Mouse (Mus musculus) embryo, embryonic 10.5 days (tissue): ENCODE measurements around the gene Eci1.

Experiments used
- DNase-seq: peaks from one replicate; pipeline ENCODE4 v3.0.0-alpha.2; 2015; ENCODE audit warnings: low spot score

The Eci1 gene

DNA sequence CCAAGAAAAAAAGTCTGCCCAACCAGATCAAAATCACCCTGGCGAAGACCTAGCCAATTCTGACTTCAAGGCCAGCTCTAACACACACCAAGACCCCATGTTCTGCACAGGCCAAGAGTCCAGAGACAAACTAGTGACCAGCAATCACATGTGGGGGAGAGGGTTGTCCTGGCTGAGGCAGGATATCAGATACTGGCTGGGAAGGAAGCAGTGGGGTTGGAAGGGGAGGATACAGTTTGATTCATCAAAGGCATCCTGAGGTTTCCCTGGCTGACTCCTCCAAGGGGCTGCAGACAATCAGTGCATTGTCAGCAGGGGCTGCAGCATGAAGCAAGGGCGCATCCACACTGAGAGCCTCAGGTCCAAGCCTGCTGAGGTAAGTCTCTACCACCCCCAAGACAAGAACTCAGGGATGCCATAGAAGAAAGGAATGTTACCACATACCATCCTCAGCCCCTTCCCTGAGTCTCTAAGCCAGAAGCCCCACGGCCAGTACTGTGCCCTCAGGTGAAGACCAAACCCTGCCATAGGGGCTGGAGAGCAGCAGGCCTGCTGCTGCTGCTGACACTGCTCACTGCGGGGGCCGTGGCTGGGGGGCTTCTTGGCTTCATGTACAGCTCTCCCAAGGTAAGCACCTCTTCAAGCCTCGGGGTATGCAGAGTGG is 47.3 kb downstream of the Eci1 start, which contains the start of gene Bricd5:
Gene Bricd5, plus strand, starts transcription at position 273 of the 664 bp plus-strand sequence.
- no peak for DNase-seq

DNA sequence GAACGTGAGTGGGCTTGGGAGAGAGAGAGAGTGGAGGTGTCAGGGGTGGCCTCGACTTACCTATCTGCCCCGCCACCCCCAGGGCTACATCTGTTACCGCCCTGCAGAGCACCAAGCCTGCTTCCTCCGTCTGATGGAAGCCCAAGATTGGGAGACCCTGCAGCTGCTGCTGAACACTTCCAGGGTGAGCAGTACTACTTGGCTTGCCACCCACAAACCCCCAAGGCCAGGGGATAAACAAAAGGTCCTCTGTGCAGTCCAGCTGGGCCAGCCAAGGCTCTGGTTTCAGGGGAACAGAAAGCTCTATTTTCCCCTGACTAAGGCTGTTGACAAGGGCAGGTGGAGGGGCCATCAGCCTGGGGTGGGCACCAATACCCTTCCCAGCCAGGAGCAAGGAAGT is 48.1 kb downstream of the Eci1 start:
- DNase-seq = no peak

DNA sequence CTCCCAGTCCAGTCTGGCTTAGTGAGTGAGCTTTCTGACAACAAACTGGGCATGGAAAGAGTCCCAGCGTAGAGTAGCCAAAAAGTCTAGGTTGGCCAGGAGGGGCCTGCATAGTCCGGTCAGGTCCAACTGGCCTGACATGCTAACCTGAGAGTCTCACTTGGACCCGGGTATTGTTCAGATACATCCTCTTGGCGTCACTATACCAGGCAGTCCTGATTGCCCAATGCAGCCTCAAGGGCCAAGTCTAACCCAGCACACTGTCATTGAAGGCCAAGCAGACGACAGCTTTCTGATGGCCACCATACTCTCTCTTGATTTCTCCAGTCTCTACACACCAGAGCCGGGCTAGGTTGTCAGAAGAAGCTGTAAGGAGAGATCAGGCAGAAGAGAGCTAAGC is 49.1 kb downstream of the Eci1 start:
- no peak for DNase-seq

DNA sequence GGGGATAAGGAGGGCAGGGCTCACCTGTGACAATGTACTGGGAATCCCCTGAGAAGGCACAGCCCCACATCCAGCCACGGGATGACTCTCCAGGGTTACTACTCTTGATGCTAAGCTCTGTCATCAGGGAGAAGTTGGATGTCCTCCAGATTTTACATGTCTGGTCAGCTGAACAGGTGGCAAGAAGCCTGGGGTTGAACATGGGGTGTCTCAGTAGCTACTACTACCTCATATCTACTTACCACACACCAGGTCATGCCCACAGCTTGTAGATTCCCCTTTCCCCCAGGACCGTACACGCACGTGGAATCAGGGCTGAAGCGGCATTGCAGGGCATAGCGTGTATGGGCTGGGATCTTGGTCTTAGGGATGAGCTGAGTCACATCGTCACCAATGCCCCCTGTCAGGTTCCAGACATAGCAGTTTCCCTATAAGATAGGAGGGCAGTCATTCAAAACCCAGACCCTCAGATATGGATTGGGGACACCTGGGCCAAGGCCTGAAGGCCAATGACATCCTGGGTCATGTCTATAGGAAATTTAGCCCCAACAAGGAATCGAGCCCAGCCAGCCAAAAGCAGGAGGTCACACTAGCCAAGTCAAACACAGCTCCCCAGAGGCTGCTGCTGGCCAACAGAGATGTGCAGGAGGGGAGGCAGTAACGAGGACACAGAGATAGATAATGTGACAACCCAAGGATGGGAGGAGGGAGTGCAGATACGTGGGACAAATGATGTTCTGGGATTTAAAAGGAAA is 49.8 kb downstream of the Eci1 start:
- DNase-seq = no peak

DNA sequence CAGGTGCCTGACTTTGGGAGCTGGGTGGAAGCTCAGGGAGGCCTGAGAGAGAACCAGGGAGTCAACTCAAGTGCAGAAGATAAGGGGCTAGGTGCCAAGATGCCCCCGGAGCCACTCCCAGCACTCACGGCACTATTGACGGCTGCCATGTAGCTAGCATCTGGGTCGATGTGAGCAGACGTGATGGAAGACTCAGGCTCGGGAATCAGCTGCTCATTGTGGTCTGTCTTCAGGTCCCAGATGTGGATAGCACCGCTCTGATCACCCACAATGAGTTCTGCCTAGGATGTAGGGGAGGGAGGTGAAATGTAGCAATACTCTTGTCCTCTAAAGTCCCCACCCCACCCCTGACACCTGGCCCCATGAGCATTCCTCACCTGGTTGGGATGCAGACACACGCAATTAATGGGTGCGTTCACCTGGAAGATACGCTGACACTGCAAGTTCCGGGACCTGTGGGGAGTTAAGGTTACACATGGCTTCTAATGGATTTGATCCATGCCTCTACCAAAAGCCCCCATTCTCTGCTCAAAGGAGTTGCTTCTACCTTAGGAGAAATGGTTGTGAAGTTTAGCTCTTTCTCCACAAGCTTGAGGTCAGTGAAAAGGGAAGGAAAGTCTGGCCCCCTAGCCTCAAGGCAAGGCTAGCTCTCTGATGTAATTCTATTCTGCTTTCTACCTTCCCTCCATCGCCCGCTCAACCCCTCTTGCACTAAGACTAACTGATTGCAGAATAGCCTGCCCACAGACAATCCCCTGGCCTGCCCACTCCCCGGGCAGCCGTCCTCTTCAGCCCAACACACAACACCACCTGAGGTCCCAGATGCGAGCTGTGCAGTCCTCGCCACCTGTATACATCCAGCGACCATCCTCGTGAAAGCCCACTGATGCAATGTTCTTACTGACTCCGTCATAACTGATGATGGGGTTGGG is 50.9 kb downstream of the Eci1 start:
- DNase-seq = no peak

DNA sequence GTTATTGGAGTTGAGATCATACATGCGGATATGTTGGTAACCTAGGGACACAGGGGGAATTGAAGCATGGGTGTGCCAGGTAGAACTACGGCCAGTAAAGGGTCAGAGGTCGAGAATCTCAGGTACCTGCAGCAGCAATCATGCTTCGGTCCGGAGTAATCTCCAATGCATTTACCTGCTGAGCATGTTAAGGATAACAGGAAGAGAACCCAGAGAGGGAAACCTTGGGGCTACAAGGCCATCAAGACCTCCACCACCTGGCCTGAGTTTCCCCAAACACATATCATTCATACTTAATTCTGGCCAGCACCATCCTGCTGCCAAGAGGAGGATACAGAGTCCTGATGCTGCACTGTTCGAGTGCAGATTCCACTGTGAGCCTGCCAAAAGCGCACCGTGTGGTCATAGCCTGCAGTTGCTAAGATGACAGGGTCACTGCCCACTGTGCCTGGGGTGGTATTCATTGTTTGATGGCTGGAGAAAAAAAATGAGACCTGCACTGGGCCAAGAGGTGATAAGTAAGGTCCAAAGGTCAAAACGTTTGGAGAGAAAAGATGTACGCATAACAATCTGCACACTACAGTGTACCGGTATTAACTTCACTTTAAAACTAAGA is 51.7 kb downstream of the Eci1 start:
- DNase-seq = no peak

DNA sequence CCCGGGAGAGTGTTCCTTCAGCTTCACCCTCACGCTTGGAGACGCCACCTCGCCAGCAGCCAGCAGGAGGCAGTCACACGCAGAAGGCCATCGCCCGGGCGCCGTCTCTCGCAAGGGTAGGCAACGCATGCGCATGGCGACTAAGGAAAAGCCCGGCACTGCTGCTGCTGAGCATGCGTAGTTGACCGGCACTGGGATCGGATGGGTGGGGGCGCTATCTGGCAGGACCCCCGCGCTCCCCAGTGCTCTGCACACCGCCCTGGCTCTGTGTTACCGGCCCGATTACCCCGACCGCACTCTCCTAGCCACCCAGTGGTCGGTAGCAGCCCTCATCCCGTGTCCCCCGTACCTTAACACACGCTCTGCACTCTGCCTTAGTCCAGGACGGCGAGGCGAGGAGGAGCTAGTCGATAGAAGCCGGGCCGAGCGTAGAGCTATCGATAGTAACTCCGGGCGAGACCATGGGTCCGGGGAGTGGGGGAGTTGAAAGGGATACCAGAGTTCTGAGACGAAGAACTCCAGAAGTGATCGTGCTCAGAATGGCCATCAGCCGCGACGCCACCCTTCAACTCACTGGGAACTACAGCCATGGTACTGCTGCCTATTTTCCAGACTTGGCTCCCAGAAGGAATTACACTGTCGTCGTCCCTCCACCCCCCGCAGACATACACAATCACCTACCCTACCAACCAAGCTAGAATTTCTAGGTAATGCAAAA is 52.4 kb downstream of the Eci1 start, which contains the start of gene Mlst8:
Gene Mlst8, minus strand, starts transcription at position 416 of the 718 bp plus-strand sequence.
- DNase-seq = peak; percentile 98

DNA sequence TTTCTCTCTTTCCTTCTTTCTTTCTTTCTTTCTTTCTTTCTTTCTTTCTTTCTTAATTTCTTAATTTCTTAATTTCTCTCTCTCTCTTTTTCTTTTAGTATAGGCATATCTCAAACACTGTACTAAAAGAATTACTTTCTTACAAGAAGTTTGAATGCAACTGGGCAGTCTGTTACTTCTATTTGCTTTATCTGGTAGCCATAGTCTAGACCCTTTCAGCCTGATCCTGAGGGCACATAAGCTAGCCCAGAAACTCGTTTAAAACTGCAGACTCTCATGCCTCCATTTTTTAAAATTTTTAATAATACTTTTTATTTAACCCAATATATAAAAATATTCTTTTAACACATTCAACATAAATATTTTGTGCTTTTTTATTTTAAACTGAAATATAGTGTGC is 53.0 kb downstream of the Eci1 start:
- no peak for DNase-seq

DNA sequence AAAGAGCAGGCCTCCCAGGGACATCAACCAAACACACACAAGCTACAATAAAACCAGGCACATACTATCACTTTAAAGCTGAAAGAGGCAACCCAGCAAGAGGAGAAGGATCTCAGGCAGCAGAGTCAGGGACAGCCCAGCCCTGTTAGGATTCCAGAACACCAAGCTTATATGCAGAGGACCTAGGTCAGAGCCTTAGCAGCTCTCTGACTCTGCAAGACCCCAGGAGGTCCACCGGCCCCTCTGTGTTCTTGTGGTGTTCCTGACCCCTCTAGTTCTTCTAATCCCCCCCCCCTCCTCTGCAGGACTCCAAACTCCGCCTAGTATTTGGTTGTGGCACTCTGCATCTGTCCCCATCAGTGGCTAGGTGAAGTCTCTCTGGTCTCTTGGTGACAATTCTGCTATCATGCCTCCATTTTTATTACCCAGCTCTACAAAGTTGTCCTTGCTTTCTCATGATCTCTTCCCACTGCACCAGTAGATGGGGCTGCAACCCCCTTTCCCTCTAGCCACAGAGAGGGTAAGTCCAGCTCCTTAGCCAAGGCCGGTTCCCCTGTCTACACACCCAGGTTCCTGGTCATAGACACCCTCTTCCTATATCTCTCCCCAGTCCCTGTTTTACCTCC is 53.9 kb downstream of the Eci1 start:
- DNase-seq = no peak

DNA sequence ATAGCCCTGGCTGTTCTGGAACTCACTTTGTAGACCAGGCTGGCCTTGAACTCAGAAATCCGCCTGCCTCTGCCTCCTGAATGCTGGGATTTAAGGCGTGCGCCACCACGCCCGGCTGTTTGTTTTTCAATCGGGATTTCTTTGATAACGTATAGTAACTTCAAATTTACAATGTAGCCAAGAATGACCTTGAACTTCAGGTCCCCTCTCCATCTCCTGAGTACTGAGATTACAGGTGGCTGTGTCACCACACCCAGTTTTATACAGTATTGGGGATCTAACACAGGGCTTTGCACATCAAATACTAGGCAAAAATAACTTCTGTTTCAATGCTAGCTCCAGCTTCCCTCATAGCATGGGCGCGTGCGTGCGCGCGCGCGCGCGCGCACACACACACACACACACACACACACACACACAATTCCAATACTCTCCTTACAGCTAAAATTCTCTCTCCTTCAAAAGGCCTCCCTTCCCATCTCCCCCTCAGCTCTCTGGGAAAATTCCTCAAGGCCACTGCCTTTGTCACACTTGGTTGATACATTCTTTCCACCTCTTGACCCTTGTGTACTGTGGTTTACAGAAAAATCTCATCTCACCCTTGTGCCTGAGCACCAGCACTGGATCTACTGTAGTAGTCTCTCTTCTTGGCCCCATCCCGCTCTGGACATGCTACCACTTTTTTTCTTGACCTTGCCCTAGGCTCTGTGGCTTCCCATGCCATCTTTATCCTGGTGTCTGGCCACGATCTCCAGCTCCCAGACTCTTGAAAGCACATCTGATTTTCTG is 54.8 kb downstream of the Eci1 start:
- DNase-seq = no peak

DNA sequence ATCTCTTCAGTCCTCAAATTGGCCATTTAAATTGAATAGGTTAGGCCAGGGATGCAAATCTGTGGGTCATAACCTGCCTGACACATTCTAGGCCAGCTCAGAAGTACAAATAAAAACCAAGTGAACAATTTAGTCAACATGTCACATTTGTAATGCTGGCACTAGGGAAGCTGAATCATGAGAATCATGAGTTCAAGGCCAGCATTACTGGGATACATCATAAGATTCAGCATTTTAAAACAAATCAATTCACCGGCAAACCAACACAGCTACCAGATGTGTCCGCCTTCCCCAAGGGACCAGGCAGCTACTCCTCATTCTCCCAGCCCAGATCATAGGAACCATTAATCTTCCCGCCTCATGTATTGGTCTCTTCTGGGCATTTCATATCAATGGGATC is 57.1 kb downstream of the Eci1 start:
- no peak for DNase-seq

DNA sequence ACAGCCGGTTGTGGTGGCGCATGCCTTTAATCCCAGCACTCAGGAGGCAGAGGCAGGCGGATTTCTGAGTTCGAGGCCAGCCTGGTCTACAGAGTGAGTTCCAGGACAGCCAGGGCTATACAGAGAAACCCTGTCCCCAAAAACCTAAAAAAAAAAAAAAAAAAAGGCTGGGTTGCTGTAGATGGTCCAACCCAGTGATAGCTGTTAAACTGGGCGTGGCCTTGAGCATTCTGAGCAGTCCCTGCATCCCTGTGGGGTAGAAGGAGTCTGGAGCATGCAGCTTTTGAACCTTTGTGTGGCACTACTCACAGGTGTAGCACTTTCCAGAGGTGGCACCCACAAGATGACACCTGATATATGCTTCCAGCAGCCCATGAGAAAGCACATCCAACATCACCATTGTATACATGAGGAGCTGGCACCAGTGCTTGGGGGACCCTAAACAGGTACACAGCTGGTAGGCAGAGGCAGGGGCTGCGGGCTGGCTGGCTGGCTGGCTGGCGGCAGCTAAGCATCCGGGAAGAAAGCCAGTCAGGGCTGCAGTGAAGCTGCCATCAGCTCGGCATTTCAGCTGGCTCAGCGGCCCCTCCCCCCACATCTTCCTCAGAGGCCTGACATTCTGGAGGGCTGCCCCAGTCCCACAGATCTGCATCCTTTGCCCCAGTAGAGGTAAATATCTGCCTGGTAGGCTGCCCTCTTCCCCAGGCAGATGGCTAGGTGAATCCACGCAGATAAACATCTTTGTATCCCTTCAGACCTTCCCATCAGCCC is 58.8 kb downstream of the Eci1 start:
- no peak for DNase-seq

DNA sequence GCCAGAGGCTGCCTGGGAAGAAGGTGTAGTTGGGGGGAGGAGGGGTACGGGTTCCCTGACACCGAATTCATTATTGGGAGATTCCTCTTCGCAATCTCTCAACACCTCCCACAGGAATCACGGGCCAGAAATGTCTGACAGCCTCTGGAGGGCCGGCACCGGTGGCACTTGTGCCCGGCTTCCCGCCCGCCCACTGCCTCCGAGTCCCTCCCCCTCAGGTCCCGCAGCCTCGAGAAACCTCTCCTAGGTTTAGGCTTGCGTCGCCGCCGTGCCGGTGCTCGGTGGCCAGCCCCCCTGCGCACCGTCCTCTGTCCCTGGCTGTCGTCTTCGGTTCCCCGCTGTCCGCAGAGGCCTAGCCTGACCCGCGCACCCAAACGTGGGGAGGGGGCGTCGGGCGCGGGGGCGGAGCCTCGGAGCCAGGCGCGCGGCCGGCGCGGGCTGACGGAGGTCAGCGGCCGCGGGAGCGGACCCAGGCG is 61.8 kb downstream of the Eci1 start, which contains the start of gene Caskin1:
Gene Caskin1, plus strand, starts transcription at position 416 of the 476 bp plus-strand sequence.
- DNase-seq = peak; percentile 57

DNA sequence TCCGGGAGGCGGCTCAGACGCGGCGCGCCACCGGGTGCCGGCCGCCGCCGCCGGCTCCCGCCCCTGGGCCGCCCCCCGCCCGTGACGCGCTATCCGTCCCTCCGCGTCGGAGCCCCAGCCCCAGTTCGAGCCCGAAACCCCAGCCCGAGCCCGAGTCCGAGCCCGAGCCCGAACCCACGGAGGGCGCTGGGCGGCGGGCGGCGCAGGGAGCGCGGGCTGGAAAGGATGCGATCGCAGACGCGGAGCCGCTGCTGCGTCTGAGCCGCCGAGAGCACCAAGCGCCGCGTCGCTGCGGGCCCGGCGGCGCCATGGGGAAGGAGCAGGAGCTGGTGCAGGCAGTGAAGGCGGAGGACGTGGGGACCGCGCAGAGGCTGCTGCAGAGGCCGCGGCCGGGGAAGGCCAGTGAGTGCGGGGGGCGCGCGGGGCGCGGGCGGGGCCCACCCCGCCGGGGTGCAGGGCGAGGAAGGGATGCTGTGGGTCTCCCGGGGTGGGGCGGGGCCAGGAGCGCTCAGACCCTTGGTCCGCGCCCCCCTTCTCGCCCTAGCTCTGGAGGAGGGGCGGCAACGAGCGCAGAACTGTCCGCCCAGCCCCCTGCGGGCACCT is 62.3 kb downstream of the Eci1 start:
- peak; percentile 58 for DNase-seq
